In the genomic region with DNA sequence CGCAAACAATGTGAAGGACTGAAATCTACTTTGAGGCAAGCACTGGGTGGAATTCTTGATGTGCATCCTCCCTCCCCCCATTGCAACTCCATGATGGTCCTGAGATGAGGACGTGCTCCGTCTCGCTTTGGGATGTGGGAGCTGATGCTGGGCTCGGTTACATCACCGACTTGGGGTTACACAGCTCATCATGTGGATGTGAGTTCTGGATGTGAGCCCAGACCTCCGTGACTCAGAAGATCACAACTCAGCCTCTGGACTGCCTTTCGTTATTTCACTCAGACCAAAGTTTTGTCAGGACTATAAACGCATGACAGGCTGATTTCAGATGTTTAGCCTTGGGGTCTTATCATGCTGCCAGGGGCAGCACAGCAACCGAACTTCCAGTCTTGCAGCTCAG, we compare ENCODE assay signal across 9 mouse cellular contexts. TPM values are rescaled to one million over a fixed set of nuclear protein-coding genes. Genes with fewer than 3 reads are reported as not detected.
A peak's percentile ranks its signal among the peaks of the same experiment; 100 is the strongest.
DNase-seq lines count a peak whose midpoint lies in the region; ATAC-seq and TF ChIP-seq lines count a peak whose summit lies in the region.
"Had no signal": no experiment of that assay in that cellular context is flagged by ENCODE, and none has a peak within 500 bp of the region (broad histone marks: within the 10 kb centered on the region; RNA-seq: fewer than 3 reads in every experiment).

No protein-coding gene starts in this region.

- H3K36me3 ChIP-seq in heart, adult 2 months (ENCODE audit: control insufficient read depth, insufficient read depth, low read length), result no peaks in the 10 kb centered on the region
- no peaks in the 10 kb centered on the region for H3K36me3 ChIP-seq in lung, embryonic 14.5 days (ENCODE audit: insufficient read depth)
- H3K36me3 ChIP-seq: neural tube, embryonic 13.5 days had no signal

- H3K4me1 ChIP-seq in heart, adult 2 months (ENCODE audit: control insufficient read depth, insufficient read depth, low read length), result peaks cover 6% of the 10 kb centered on the region
- H3K4me1 ChIP-seq in lung, embryonic 14.5 days (ENCODE audit: insufficient read depth), result peaks cover 35% of the 10 kb centered on the region

- no peaks in the 10 kb centered on the region for H3K79me2 ChIP-seq in heart, adult 2 months (replicated peaks; ENCODE audit: control insufficient read depth, insufficient read depth, low read length)

- TF ChIP-seq EP300 in heart, adult 2 months (IDR thresholded peaks at IDR 0.05; ENCODE audit: insufficient read depth, low read depth, low read length), result no peak

- DNase-seq in adrenal gland, adult (ENCODE audit: inconsistent age in 2 of 2, low spot score in 1 of 2), result peak; percentile 92 to 95
- DNase-seq in adrenal gland, postnatal 4 days (ENCODE audit: low spot score in 2 of 2), result no peak
- peak; percentile 85 for DNase-seq in Muller cell, postnatal 12 days (ENCODE audit: inconsistent ontology term)
- DNase-seq in heart, adult 2 months, result peak; percentile 65 to 79
- peak; percentile 86 for DNase-seq in lung, embryonic 14.5 days
- no peak for DNase-seq in layer of hippocampus, adult 11-12 months (ENCODE audit: low spot score)
- DNase-seq in right cerebral cortex, postnatal 14 days, result no peak

- no peak for TF ChIP-seq POLR2A in heart, adult 2 months (IDR thresholded peaks at IDR 0.05; ENCODE audit: insufficient read depth, low read depth, low read length)

- H3K27ac ChIP-seq in heart, adult 2 months, result peak overlapping the region; percentile 9; the same call in 1 of the 2 replicates
- H3K27ac ChIP-seq in lung, embryonic 14.5 days (ENCODE audit: low read depth), result peak overlapping the region; percentile 71
- H3K27ac ChIP-seq: neural tube, embryonic 13.5 days had no signal

- WGBS in heart, adult 2 months, result 15% methylated on average over 10 of the region's 10 CpGs
- WGBS in lung, embryonic 14.5 days, result 37% methylated on average over 10 of the region's 10 CpGs

- no peaks in the 10 kb centered on the region for H3K9me3 ChIP-seq in lung, embryonic 14.5 days (ENCODE audit: low read depth, low read length)
- H3K9me3 ChIP-seq: neural tube, embryonic 13.5 days had no signal

- no peak overlapping the region for H3K4me3 ChIP-seq in heart, adult 2 months
- no peak overlapping the region for H3K4me3 ChIP-seq in lung, embryonic 14.5 days (ENCODE audit: low read depth, low read length)
- H3K4me3 ChIP-seq: neural tube, embryonic 13.5 days had no signal

- no peak overlapping the region for H3K4me2 ChIP-seq in lung, embryonic 14.5 days
- H3K4me2 ChIP-seq: neural tube, embryonic 13.5 days had no signal

- no peak for TF ChIP-seq CTCF in heart, adult 2 months (IDR thresholded peaks at IDR 0.05)
- TF ChIP-seq CTCF in lung, embryonic 14.5 days (IDR thresholded peaks at IDR 0.05; ENCODE audit: low read depth), result no peak

- intact Hi-C loops in heart, adult 2 months (cut with DNase I), result no loop called here

- H3K9ac ChIP-seq in heart, adult 2 months (ENCODE audit: low read depth, low read length), result no peak overlapping the region
- no peak overlapping the region for H3K9ac ChIP-seq in lung, embryonic 14.5 days
- H3K9ac ChIP-seq: neural tube, embryonic 13.5 days had no signal

- H3K27me3 ChIP-seq in heart, adult 2 months (ENCODE audit: control insufficient read depth, insufficient read depth, low read length), result peaks cover 4% of the 10 kb centered on the region
- no peaks in the 10 kb centered on the region for H3K27me3 ChIP-seq in lung, embryonic 14.5 days (ENCODE audit: insufficient read depth, low read length)
- H3K27me3 ChIP-seq: neural tube, embryonic 13.5 days had no signal

- ATAC-seq in lung, embryonic 14.5 days (ENCODE audit: insufficient read depth), result peak; percentile 21; the same call in 1 of the 2 replicates
- no peak for ATAC-seq in cerebellum, adult (ENCODE audit: insufficient number of reproducible peaks, low FRiP score, low TSS enrichment)

RNA-seq across cellular contexts. Expression of a gene that starts 4.3 kb away (rescaled TPM):
- total RNA-seq in adrenal gland, postnatal 4 days (2021), result 1 to 10 TPM; 4.1 to 5.8 TPM
- under 1 TPM; 0.78 to 0.98 TPM for total RNA-seq in heart, adult 2 months (2021)
- 1.7 and 2.7 TPM in 2 replicates for polyA plus RNA-seq in heart, adult 2 months (2012; rRNA removed)
- polyA plus RNA-seq in lung, embryonic 14.5 days (2014; fragmentation: Nextera tagmentation; extraction: Ambion mirVana), result 3.8 and 4.1 TPM in 2 replicates

Comparison
In these comparisons a context has a peak if more than half of its experiments do, and no peak if none do; other contexts are left out.
1. DNase-seq: peak in adrenal gland, adult (2 of 2), Muller cell, postnatal 12 days (single experiment), heart, adult 2 months (2 of 2) and lung, embryonic 14.5 days (single experiment); none in adrenal gland, postnatal 4 days (0 of 2), layer of hippocampus, adult 11-12 months (single experiment) and right cerebral cortex, postnatal 14 days (single experiment).